Mouse (Mus musculus): ENCODE data around the gene Rin2.

DNA sequence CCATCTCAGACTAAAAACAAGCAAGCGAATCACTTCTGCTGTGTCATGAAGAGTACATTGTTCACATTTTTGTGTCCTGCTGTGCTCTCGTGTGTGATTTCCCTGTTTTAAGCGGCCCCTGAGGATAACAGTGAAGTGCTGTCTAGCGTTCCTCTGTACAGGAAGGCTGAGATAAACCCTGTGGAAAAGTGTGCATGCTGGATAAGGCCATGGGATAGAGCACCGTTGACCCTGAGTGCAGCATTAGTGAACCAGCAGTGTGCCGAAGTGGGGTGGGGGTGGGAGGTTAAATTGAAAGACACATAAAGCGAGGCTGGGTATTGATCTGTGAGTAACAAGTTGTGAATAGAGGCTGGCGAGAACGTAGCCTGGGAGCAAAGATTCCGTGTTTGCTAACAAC lies 94.9 kb downstream of the Rin2 start:
- TF ChIP-seq CTCF (IDR thresholded peaks at IDR 0.05; ENCODE audit: extremely low read depth, insufficient read length, insufficient replicate concordance, low read depth, low read length) (no peak), POLR2A (IDR thresholded peaks at IDR 0.05; ENCODE audit: low read depth, low read length) (no peak)

Measured in small intestine, adult 2 months (tissue).